Mouse (Mus musculus): ENCODE data around the gene Ica1.

GRCm38 (mm10) chr6:8791781-8792180 is 13.5 kb upstream of the Ica1 start:
- TF ChIP-seq CTCF (IDR thresholded peaks at IDR 0.05; ENCODE audit: low read depth, low read length) (no peak), GATA1 (IDR thresholded peaks at IDR 0.05; ENCODE audit: borderline replicate concordance, low read length) (no peak), POLR2AphosphoS5 (IDR thresholded peaks at IDR 0.05; ENCODE audit: insufficient replicate concordance, low read depth, low read length) (no peak)

Data from G1E (cell line).